Mouse (Mus musculus) spleen, postnatal 4 days (tissue): ENCODE results near the gene Lrp1.

ENCODE experiments used
- DNase-seq, 2 experiments: peaks; one replicate each; pipeline ENCODE4 v3.0.0; 2022; ENCODE audit warnings: low spot score in 2 of 2

Gene Lrp1

DNA sequence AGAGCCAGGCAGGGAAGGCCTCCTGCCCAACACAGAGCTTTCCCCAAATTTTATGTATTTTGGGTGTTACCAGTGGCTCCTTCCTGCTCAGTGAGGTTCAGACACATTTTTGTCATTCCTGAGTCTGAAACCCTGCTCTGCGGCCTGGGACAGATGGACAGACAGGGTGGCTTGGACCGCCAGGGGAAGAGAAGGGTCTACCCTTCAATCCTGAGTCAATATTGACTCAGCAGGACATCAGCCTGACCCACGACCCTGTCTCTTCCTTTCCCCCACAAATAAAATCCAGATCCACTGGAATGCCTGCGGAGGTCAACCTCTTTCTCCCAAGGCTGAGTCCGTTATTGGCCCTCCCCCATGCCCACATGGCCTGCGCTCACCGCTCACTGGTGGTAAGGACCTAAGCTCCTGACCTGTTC, 4.7 kb downstream of the Lrp1 start:
- DNase-seq, result no peak

DNA sequence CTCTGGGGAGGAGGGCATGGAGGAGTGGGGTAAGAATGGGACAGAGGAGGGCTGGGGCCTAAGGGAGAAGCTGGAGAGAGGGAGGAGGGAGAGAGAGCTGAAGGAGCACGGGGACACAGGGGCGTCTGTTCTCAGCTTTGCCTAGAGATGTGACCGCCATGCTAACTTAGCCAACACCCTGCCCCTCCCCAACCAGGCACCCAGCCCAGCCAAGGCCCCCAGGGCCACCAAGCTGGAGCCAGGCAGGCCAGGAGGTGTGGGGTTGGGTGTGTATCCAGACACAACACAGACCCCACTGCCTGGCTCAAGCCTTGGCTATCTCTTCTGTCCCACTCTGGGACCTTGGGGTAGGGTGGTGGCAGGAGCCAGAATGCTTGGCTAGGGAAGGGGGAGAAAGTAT, 5.4 kb downstream of the Lrp1 start:
- DNase-seq, result no peak

DNA sequence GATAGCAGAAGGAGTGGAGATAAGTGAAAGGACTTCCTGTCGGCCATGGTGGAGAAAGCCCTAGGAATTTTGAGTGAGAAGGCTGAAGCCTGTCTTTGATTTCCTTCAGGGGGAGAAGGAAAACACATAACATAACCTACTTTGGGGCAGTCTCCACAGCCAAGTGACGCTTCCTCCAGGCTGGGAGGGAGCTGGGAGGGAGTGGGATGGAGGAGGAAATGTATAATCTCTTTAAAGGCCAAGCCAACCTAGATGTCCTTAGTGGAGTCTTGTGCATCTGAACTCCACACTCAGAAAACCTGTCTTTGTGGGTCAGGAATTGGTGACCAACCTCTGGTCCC, 5.9 kb downstream of the Lrp1 start:
- DNase-seq, result no peak

DNA sequence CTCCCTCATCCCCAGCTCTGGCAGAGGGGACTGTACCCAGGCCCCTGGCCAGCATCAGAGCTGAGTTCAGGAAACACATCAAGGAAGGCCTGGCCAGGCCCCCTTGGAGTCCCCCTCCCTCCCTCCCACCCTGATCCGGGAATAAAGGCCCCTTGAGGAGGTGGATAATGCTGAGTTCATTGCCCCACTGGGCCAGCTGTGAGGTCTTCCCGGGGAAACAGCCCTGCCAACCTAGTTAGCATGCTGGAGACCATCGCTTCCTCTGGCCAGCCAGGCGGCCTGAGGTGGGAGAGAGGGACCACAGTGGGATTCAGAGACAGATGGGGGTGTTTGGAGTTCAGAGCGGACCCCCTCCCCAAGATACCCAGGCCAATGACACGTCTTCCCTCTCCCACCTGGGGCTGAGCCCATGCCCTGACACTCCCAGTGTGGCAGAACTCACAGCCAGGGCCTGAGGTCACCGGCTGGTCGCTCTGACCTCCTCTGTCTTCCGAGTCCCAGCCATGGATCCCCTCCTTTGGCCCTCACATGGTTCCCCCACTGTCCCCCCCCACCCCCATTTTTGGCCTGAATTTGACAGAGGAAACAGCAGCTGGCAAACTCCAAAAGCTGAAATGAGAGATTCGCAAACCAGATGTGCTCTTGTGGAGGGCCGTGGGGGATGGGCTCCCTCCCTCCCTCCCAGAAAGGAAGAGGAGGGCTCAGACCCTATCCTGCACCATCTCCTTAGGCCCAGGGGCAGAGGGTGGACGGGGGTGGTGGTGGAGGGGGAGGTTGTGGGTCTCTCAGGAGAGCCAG, 6.5 kb downstream of the Lrp1 start:
- DNase-seq, result no peak

DNA sequence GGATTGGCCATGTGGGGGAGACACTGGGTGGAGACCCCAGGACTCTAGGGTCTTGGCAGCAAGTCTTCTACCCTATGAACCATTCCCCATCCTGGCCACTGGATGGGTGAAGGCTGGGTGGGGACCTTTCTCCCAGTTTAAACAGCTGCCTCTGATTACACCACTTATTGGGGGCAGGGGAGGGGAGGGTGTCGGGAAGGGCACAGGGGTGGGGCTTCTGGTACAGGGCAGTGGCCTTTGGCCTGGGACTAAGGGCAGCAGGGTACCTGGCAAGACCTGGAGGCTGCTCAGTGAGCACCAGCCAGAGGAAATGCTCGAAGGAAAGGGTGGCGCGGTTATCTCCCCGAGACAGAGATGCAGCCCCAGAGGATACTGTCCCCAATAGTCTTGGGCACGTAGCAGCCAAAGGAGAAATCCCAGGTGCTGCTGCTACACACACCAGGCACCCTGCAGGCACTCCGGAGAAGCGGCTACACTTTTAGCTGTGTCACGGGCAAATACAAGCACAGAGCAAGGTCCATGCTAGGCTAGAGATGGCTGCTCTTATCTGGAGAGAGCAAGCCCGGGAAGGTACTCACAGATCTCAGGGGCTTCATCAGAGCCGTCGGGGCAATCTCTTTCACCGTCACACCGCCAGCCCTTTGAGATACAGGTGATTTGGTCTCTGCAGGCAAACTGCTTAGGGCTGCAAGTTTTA, 8.7 kb downstream of the Lrp1 start:
- DNase-seq, result no peak

DNA sequence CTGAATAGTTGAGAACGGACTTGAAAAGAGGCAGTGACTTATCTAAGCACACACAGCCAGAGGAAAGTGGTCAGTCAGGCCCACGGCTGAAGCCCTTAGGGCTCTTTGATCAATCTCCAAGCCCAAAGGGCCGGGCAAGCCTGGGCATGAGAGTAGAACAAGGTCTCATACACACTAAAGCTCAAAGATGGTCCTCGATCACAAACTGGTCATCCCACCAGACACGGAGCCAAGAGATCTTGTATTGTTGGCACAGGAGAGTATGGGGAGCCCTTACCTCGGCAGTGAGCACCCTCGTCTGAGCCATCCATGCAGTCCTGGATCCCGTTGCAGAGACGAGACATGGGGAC, 10.9 kb downstream of the Lrp1 start:
- DNase-seq, result no peak

DNA sequence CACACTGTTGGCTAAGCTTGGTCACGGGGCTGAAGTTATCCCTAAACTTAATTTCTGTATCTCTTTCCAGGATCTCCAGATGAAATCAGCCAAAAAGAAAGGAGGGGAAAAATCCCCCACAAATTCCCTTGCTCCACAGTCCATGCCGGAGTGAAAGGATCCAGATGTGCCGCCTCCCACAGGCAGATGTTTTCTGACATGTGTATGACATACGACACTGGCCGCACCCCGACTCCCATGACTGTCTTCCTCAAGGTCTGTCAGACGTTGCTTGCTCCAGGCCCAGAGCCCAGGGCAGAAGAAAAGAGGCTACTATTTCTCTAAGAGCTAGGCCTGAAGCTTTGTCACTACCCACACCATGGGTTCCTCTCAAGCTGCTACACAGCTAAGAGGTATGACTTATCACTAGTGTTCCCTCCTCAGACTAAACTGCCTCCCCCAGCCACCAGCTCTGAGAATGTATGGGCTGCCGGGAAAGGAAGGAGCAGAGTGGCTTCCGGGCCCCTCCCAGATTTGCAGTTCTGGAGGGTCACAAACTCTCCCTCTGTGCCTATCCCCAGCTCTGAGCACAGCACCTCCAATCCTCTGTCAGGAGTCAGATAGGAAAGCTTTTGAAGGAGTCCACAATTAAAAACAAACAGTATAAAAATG, 11.4 kb downstream of the Lrp1 start:
- DNase-seq, result no peak

DNA sequence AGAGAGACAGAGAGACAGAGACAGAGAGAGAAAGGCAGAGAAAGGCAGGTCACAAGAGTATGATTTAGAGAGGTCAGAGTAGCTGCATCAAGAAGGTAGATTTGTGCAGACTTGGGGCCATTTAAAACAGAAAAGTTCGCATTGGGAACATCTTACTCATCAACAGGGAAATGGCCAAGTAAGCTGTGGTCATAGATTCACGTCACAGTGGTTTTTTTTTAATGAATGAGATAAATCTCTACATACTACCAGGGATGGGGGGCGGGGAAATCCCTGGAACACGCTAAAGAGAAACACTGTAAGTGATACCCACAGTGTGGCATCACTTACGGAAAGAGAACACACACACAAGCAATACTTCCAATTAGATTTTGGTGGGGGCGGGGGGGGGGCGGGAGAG, 13.9 kb downstream of the Lrp1 start:
- no peak for DNase-seq

DNA sequence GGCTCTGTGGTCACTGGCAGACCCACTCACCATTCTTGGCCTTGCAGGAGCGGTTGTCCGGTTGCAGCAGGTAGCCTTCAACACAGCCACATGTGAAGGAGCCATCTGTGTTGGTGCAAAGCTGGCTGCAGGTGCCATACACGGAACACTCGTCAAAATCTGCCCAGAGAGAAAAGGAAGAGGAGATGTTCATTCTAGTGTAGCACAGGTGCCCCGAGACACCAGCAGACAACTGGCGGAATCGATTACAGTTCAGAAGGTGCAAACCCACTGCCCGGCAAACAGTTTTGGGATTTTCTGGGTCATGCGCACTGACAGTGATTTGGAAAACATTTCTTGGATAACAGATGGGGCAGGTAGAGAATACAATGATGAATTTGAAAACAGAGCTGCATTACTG, 15.2 kb downstream of the Lrp1 start:
- DNase-seq, result no peak

DNA sequence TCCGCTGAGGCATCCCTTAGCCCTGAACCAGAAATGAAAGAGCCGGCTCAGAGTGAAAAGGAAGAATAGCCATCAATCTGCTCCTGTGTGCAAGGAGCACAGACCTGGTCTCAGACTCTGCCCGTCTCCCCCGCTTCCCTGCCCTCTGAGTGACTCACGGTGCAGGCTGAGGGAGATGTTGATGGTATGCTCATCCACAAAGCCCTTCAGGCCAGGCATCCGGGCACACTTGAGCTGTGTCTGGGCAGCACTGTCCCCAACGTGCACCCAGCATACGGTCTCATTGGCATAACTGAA, 15.7 kb downstream of the Lrp1 start:
- no peak for DNase-seq

DNA sequence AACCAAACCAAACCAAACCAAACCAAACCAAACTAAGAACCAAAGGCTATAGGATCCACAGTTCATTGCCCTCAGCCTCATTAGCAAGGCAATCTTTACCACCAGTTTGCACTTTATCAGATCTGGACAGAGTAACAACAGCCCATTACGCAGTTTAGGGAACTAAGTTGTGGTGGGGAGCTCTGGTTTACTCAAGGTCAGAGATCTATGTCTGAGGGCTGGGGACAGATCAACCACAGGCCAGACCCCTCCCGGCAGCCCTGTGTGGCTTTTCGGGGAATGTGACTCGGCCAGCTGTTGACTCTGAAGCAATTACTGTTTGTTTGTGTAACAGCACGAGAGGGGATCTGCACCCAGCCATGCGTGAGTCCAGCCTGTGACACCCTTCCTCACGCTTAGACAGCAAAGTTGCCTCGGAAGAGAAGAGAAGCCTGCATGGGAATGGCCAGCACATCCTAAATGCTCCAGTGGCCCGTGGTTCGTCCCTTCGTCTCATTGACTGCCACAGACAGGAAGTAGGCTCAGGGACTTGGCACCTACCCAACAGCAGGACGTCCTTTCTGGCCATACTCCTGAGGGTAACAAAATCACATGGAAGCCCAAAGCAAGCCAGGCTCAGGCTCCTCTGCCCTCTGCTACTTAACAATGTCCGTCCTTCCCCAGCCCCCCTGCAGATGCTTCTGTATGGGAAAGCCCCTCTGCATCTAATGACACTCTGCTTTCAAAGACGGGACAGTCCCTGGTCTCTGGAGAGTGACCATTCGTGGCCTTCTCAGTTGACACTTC, 16.3 kb downstream of the Lrp1 start:
- DNase-seq, result peak; percentile 47 to 70

DNA sequence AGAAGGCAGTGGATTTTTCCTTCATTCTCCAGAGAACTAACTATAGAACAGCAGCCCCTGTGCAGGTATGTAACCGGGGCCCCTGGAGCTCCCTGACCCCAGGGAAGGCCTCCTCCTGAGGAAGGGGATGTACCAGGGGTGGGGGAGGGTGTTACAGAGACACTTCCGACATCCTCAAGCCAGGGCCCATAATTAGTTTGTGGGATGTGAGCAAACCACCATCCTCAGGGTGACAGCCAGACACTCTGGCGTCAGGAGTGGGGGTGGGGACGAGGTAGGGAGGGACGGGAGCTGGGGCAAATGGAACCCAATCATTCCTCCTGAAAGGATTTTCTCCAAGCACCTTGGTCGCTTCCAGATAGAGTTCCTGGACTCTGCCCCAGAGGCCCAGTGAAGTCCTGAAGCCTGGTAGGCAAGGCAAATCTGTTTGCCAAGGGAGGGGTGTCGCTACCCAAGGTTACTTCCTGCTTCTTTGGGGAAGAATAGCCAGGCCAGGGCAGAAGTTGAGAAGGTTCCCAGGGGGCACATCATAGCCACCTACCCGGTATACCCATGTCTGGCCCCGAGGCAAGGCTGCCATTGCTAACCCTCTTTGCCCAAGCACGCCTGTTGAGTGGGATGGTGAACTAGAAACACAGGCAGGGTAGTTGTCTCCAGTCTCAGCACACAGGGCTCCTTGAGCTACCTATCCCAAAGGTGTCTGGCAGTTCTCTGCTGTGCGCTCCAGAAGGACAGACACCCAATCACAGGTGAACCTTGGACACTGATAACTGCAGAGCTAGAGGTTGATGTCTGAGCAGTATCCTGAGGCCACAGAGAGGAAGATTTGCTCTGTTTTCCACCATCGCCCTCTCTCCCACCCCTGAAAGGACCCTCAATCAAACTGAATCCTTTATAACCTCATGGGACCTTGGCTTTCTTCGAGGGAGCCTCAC, 17.2 kb downstream of the Lrp1 start:
- peak in 1 of 2 experiments; percentile 66 for DNase-seq

DNA sequence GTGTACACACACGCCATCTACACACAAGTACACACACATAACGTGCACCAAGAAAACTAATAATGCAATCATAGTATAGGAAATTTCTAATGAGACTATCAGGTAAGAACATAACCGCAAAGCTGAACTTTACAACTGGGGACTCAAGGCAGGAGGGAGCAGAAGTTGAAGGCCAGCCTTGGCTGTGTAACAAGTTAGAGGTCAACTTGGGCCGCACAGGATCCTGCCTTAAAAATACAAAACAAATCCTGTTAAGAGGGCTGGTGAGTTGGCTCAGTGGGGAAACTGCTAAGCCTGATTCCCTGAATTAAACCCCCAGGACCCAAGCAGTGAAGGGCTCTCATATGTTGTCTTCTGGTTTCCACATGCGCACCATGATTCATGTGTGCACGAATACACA, 18.8 kb downstream of the Lrp1 start:
- no peak for DNase-seq

DNA sequence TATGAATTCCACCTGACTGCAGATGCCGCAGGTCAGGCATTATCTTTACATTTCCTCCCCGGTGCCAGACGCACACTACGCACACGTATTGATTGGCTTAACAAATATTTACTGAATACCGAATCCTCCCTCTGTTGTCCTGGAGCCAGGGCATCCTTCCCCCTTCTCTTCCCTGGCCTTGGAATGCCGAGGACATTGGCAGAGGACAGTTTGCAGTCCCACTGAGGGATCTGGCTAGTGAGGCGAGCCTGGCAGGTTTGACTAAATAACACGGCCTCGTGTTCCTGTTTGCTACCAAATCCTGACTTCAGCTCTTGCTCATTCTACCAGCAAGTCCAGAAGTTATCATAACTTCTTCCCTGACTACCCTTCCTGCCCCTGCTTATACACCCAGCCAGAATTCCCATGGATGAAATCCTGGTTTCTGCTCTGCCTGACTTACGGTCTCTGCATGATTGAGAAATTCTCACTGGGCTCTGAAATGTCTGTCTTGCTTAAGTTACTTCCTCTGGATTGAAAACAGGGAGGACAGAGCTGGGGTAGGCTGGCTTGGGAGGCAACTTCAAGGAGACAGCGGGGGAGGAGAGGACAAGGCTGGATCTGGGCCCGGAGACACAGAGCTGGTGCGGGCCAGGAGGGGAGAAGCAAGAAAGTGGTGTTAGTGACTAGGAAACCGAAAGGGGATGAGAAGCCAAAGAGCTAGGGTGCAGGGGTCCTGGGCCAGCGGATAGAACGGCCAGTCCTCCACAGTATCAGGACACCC, 21.0 kb downstream of the Lrp1 start:
- no peak for DNase-seq

DNA sequence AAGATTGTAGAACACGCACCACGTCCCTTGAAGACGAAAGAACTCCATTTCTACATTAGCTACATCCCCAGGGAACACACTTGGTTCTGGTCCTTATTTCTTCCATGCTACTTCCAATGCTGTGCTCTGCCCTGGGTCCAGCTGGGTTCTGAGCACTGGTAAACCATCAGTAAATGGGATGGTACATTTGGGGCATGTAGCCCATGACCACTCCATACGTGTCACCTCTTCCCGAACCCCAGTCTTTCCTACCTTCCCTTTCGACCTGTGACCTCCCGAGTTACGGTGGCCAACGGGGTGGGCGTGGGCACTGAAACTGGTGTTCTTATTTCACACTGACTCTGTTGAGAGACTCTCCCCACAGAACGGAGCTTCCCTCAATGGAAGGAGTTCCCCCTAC, 21.7 kb downstream of the Lrp1 start:
- no peak for DNase-seq

DNA sequence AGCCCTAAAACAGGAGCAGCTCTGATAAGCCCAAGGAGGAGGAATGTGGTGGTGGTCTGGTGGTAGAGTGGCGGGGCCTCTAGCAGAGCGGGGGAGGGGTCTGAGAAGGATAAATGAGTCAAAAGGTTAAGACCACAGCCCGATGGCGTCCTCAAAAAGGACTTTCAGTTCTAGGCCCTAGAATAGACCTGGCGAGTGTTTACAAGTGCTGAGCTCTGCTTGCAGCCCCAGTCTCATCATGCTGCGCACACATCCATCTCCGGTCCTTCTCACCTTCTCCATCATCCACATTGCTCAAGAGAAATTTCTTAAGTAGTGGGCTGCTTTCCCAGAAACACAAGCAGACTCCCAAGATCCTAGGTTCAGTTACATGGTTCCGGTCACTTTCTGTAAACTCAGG, 22.3 kb downstream of the Lrp1 start:
- no peak for DNase-seq

DNA sequence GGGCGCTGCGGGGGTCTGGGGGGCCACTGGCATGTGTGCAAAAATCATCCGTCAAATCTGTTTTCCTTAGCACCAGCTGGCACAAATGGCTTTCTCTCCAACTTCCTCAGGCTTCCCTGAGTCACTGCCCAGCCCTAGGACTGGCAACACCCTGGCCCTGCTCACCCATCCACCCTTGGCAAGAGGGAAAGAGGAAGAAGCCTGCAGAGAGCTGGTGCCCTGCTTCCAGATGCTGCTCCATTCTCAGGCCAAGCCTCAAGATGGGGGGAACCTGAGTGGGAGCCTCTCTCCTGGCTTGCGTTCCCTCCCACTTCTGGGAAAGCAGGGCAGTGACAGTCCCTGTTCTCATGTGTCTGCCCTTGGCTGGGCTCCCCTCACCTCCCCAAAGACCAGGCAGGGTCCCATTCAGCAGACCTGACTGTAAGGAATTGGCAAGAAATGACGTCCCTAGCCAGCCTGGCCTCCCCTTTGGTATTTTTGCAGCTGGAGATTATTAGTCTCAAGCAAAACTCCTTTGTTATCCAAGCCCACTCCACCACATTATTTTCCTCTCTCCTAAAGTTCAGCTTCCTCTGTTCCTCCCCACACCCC, 23.5 kb downstream of the Lrp1 start:
- DNase-seq, result no peak

DNA sequence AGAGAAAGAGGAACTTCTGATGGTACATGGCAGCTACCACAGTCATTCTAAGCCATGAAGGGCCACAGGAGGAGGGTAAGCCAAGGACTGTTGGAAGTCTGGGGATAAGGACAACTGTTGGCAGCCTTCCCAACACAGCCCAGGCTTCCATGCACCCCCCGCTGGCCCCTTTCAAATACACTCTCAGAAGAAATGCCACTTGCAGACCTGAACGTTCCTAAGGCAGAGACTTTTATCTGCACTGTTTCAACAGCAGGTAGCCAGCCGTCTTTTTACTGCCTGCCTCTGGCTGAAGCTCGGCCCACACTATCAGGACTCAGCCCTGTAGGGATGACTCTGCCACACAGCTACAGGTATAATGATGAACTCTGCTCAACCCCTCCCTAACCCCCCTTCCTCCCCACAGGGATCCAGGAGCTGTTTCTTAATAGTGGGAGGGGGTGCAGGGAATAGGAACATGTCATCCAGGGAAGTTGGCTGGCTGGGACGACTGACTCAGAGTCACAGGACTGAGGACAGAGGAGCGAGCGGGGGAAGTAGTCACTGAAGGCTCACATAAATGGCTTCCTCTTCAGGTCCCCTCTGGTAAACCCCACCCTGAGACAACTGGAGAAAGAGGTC, 24.5 kb downstream of the Lrp1 start:
- DNase-seq, result no peak

DNA sequence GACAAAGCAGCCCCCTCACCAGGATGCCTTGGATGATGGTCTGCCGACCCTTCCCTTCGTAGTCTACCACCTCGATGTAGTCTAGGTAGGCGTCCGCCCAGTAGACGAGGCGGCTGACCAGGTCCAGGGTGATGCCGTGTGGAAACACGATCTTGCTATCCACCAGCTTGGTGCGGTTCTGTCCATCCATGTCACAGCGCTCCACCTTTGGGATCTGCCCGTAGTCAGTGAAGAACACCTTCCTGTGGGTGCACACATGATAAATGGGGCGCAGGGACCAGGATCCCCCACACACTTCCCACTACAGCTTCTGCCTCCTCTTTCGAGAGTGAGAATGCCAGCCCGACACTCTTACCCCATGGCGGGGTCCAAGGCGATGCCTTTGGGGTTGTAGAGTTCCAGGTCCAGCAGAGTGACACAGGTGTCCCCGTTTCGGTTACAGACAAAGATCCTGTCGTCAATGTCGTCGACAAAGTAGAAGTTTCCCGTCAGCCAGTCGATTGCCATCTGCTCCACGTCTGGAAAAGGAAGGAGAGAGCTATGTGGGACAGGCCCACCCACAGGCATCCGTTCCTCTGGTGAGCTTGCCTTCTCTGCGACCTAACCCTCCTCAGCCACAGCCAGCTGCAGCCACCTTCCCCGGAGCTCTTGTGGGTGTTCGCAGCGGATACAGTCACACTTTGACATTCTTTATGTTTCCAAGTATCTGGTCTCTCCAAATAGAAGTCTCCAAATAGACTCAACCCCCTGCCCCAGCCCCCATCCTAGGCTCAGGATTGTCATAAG, 25.8 kb downstream of the Lrp1 start:
- no peak for DNase-seq
